Mouse (Mus musculus) small intestine, adult 2 months (tissue): ENCODE results near the gene Rhbg. TPM values are rescaled to one million over a fixed set of nuclear protein-coding genes. Genes with fewer than 3 reads are reported as not detected.
"Not testable (repeated sequence)": the region's sequence is repeated elsewhere in the genome, so short reads cannot be mapped to it uniquely, and the experiment has no call there.

ENCODE experiments used
- H3K27ac ChIP-seq: fragments of 200-500 bp; 2 replicates; pipeline ENCODE4 v1.5.1; 2012; ENCODE audit warnings: low read depth, low read length, control low read depth, inconsistent platforms; ENCODE audit not compliant: insufficient read depth
- H3K27me3 ChIP-seq: fragments of 200-500 bp; 2 replicates; pipeline ENCODE4 v1.6.1; 2012; ENCODE audit warnings: mild to moderate bottlenecking, moderate library complexity, low read length, inconsistent platforms; ENCODE audit not compliant: control insufficient read depth, insufficient read depth
- H3K36me3 ChIP-seq: fragments of 200-500 bp; 2 replicates; pipeline ENCODE4 v1.6.1; 2012; ENCODE audit warnings: mild to moderate bottlenecking, low read length, control low read depth, inconsistent platforms; ENCODE audit not compliant: control insufficient read depth, insufficient read depth
- H3K4me1 ChIP-seq: fragments of 200-500 bp; 2 replicates; pipeline ENCODE4 v1.6.1; 2012; ENCODE audit warnings: low read length, inconsistent platforms, mixed read lengths; ENCODE audit not compliant: control insufficient read depth, insufficient read depth, insufficient read length
- H3K4me3 ChIP-seq: fragments of 200-500 bp; 2 replicates; pipeline ENCODE4 v1.5.1; 2012; ENCODE audit warnings: low read depth, mild to moderate bottlenecking, control low read depth, inconsistent platforms, low read length, moderate library complexity
- CTCF ChIP-seq: fragments of 200-500 bp; IDR thresholded peaks from 2 replicates; pipeline ENCODE4 v1.5.1; 2012; ENCODE audit warnings: low read depth, mild to moderate bottlenecking, control low read depth, inconsistent platforms, low read length, moderate library complexity, mixed read lengths; ENCODE audit not compliant: insufficient replicate concordance, insufficient read length; ENCODE audit errors: extremely low read depth
- POLR2A ChIP-seq: fragments of 200-500 bp; IDR thresholded peaks from 2 replicates; pipeline ENCODE4 v1.6.1; 2012; ENCODE audit warnings: low read depth, mild to moderate bottlenecking, control low read depth, inconsistent platforms, low read length, moderate library complexity
- WGBS: fragments of 180-500 bp; shearing (Covaris S2); methylation state at CpG from one replicate; pipeline ENCODE4 v1.1.7; 2018; 5-methylcytosine and 5-hydroxymethylcytosine counted together
- polyA plus RNA-seq: library from polyadenylated mRNA; depleted of rRNA; stranded (reverse); fragments of >200 nt; gene quantifications from 2 replicates; pipeline ENCODE4 v1.2.3, GENCODE M21; 2012; rRNA removed

Rhbg gene
- 11.2 and 40.3 TPM in 2 replicates for polyA plus RNA-seq

- 3% methylated on average over 34 of the region's 34 CpGs for WGBS
- Histone ChIP-seq H3K27ac (peak within 1 kb of the TSS; percentile 56; the same call in 1 of the 2 replicates), H3K4me1 (peaks cover 20% of the 10 kb centered on the region), H3K36me3 (no peaks in the 10 kb centered on the region), H3K27me3 (no peaks in the 10 kb centered on the region), H3K4me3 (peak within 1 kb of the TSS; percentile 85)
- TF ChIP-seq CTCF (no peak), POLR2A (peak; percentile 38; the same call in 1 of the 2 replicates)
Measured at GRCm38 (mm10) chr3:88254268-88254926, at the start of gene Rhbg. TSS of gene Rhbg (minus strand) at chr3:88254709.

GRCm38 (mm10) chr3:88299172-88299571 lies 44.7 kb upstream of the Rhbg start:
- Histone ChIP-seq H3K4me1 (no peaks in the 10 kb centered on the region), H3K36me3 (peaks cover 32% of the 10 kb centered on the region), H3K27me3 (no peaks in the 10 kb centered on the region), H3K4me3 (no peak overlapping the region), H3K27ac (no peak overlapping the region)
- TF ChIP-seq CTCF: no peak
- TF ChIP-seq POLR2A: no peak
- 35% methylated on average over 1 of the region's 1 CpGs for WGBS

- peak overlapping the region; percentile 78 for H3K27ac ChIP-seq
- peak overlapping the region; percentile 93 for H3K4me3 ChIP-seq
- H3K36me3 ChIP-seq: peaks cover 18% of the 10 kb centered on the region
- TF ChIP-seq CTCF (no peak; the same call in 1 of the 2 replicates), POLR2A (no peak)
- WGBS: under 1% methylated on average over 30 of the region's 30 CpGs
- H3K27me3 ChIP-seq: no peaks in the 10 kb centered on the region
- no peaks in the 10 kb centered on the region for H3K4me1 ChIP-seq
Measured at GRCm38 (mm10) chr3:88297321-88297851, 42.9 kb upstream of the Rhbg start.

- WGBS: under 1% methylated on average over 44 of the region's 44 CpGs
- Histone ChIP-seq H3K27me3 (no peaks in the 10 kb centered on the region), H3K4me3 (peak within 1 kb of the TSS; percentile 93), H3K27ac (peak within 1 kb of the TSS; percentile 96), H3K4me1 (no peaks in the 10 kb centered on the region), H3K36me3 (peaks cover 16% of the 10 kb centered on the region)
- TF ChIP-seq CTCF: peak; percentile 38; the same call in 1 of the 2 replicates
- peak; percentile 33; the same call in 1 of the 2 replicates for TF ChIP-seq POLR2A
Measured at GRCm38 (mm10) chr3:88296561-88297318, 42.2 kb upstream of the Rhbg start, which contains the start of the genes Tsacc and Cct3. TSS of gene Tsacc (minus strand) at chr3:88296999. TSS of gene Cct3 (plus strand) at chr3:88297116.

GRCm38 (mm10) chr3:88296110-88296560 lies 41.6 kb upstream of the Rhbg start:
- Histone ChIP-seq H3K27me3 (no peaks in the 10 kb centered on the region), H3K27ac (peak overlapping the region; percentile 96), H3K4me3 (peak overlapping the region; percentile 65), H3K36me3 (peaks cover 12% of the 10 kb centered on the region), H3K4me1 (no peaks in the 10 kb centered on the region)
- WGBS: 1% methylated on average over 12 of the region's 12 CpGs
- no peak for TF ChIP-seq POLR2A
- no peak for TF ChIP-seq CTCF

DNA sequence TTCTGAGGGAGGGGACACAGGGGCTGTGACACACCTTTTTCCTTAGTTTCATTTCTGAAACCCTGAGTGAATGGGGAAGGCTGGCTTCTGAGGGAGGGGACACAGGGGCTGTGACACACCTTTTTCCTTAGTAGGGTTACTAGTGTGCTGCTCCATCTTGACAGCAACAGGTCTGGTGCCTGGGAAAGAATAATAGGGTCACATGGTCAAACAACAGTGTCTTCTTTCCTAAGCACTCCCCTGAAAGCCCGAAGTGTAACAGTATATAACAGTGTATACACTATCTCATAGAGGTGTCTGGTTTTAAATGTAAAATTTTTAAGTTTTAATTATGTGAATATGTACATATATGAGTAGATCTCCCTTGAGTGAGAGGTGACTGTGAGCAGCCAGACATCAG lies 40.8 kb upstream of the Rhbg start:
- not testable (repeated sequence) for H3K4me3 ChIP-seq, H3K4me1 ChIP-seq, H3K27ac ChIP-seq, H3K27me3 ChIP-seq, H3K36me3 ChIP-seq
- 25% methylated on average over 1 of the region's 1 CpGs for WGBS

DNA sequence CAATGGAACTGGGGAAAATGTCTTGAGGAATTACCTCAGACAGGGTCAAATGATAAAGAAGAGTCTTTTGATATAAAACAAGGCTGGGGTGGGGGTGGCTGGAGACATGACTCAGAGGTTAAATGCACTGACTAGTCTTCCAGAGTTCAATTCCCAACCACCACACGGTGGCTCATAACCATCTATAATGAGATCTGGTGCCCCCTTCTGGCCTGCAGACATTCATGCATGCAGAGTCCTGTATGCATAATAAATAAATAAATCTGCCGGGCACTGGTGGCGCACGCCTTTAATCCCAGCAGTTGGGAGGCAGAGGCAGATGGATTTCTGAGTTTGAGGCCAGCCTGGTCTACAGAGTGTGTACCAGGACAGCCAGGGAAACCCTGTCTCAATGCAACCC lies 37.5 kb upstream of the Rhbg start:
- no peaks in the 10 kb centered on the region for H3K27me3 ChIP-seq
- no peak overlapping the region for H3K27ac ChIP-seq
- H3K36me3 ChIP-seq: no peaks in the 10 kb centered on the region
- no peak for TF ChIP-seq POLR2A
- peak; percentile 35; the same call in 1 of the 2 replicates for TF ChIP-seq CTCF
- H3K4me1 ChIP-seq: no peaks in the 10 kb centered on the region
- WGBS: 46% methylated on average over 4 of the region's 4 CpGs
- H3K4me3 ChIP-seq: no peak overlapping the region

DNA sequence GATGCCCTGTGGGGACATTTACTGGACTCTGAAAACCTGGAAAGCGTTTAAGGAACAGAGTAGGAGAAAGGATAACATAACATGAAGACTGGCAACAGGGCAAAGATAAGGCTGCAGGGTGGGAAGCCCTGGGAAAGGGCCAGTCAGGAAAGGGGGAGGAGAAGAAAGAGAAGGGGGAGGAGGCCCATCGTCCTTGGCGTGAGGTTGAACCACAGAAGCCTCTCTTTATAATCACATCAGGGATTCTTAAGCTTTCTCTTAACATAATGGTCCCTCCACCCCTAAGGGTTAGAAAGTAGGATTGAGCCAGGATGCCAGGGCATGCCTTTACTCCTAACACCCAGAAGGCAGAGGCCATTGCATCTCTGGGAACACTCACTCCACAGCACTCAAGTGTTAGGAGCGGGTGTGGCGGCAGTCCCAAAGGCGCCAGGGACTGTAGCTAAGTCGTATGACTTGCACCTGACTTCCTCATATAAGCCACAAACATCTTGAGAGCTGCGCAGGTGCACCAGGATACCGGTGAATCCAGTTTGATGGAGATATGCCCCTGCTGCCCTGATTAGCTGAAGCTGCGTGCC lies 33.7 kb upstream of the Rhbg start:
- H3K4me3 ChIP-seq, H3K36me3 ChIP-seq, H3K27me3 ChIP-seq, H3K27ac ChIP-seq, H3K4me1 ChIP-seq: not testable (repeated sequence)
- 67% methylated on average over 8 of the region's 10 CpGs for WGBS
